Mouse (Mus musculus): ENCODE measurements at regions not wholly inside any gene's neighbourhood (a gene's known extent, or its start where the extent isn't known, plus 50 kb on each side); places are given as distances from the start of the nearest gene placed in this dataset.

DNA sequence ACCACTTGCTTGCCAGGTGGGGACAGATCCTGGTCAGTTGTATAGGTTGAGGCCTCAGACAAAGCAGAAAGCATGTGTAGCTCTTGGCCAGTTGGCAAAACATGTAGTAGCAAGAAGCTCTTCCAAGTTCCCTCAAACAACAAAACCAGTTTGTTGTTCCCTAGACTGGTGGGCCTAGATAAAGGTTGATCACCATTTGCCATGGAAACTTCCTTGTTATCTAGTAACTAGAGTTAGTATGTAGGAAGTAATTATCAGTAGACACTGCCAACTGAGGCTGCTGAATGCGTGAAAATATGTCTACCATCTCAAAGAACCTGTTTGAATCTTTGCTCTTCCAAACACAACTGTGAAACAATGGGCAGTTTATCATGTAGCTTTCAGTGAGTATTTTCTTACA, 1098.7 kb downstream of the Pcdh18 start:
- DNase-seq: peak; percentile 65

DNA sequence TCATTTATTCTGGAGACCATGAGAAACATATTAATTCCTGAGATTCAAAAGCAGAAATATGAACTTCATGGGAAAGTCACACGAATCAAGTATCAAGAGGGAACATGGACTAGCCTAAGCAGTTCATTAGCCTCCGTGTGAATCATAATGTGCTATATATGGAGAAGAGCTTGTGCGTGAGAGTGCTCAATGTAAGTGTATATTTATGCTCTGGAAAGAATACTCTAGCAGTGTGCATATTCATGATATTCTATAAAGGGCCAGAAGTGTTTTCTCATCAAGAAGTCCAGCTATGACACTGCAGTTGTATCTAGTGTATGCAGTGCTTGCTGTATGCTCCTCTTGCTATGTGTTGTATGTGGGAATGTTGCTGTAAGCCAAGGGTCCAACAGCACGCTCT, 1102.0 kb downstream of the Pcdh18 start:
- DNase-seq: no peak

GRCm38 (mm10) chr3:48631889-48632483, 1125.1 kb downstream of the Pcdh18 start:
- no peak for DNase-seq

DNA sequence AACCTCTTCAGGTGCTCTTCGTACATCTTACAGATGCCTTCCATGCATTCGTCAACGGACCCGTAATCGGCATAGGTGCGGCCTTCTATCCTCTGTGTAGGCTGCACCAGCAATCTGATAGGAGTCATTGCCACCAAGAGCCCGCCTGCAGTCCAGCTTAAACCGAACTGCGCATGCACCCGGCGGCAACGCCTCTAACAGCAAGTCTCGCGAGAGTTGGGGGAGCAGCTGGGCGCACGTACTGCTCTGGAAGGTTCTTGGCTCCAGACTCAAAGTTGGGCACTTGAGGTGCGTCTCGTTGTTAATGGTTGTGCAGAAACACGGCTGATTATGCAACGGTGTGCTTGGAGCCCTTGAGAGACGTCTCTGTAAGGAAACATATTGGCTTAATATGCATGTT, 1148.2 kb downstream of the Pcdh18 start:
- no peak for DNase-seq

DNA sequence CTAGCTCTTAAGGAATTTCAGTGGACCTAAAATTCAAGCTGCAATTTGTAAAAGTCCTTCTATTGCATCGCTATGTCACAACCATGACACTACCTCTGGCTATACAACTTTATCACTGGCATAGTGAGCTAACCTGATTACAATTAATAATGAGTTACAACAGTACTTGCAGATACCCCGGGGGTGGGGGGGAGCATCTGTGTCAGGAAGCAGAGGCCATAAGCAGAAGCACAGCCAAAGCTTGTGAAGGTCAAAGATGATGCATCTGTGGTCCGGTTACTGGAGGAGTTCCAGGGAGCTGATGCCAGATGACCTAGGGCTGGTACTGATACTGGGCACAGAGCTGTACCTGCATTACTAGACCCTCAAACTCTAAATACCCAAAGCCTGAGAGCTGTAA, 1152.3 kb downstream of the Pcdh18 start:
- no peak for DNase-seq

DNA sequence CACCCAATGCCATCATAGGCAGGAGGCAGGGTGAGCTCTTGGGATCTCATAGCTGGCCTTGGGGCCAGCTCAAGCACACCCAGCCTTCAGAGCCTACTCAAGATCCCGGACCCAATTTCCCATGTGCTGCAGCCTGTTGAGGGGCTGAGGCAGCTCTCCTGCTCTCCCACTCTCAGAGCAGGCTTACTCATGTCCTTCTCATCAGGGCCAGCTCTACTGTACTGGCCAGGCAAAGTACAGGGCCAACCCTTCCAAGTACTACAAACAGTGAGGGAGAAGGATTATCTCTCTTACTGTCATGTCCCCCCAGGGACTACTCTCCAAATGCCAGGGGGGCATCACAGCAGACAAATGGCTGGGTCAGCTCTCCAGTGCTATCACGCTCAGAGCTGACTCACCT, 1169.8 kb downstream of the Pcdh18 start:
- DNase-seq: peak; percentile 70

- no peak for DNase-seq
These were observed 1171.0 kb downstream of the Pcdh18 start for GRCm38 (mm10) chr3:48586145-48586544.

DNA sequence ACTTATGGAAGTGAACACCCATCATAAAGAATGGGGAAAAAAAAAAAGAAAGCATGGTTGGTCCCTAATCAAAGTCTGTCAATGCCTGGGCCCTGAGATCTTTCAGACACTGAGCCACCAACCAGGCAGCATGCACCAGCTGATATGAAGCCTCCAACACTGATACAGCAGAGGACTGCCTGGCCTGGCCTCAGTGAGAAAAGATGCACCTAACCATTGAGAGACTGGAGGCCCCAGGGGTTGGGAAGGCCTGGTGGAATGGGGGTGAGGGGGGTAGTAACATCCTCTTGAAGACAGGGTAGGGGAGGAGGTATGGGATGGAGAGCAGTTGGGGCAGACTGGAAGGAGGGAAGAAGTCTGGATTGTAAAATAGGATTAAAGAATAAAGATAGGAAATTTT, 1172.8 kb downstream of the Pcdh18 start:
- peak; percentile 71 for DNase-seq

GRCm38 (mm10) chr3:48582521-48582920, 1174.6 kb downstream of the Pcdh18 start:
- no peak for DNase-seq

DNA sequence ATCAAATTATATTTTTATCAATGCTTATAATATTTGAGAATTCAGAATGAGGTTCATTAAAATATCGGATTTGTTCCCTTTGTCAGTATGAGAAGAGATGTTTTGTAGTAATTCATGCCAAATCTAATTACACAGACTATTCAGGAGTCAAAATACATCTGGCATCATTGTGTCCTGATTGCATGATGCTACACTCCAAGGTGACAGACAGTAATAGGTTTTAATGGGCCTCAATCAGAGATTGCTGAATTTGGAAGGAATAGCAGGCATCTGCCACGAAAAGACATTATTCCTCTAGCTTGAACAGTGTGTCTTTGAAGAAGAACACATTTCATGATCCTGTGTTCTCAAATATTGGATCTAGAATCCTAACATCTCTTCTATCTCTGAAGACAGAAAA, 1177.2 kb downstream of the Pcdh18 start:
- no peak for DNase-seq

- DNase-seq: no peak
These were observed 1177.9 kb downstream of the Pcdh18 start for GRCm38 (mm10) chr3:48579229-48579628.

DNA sequence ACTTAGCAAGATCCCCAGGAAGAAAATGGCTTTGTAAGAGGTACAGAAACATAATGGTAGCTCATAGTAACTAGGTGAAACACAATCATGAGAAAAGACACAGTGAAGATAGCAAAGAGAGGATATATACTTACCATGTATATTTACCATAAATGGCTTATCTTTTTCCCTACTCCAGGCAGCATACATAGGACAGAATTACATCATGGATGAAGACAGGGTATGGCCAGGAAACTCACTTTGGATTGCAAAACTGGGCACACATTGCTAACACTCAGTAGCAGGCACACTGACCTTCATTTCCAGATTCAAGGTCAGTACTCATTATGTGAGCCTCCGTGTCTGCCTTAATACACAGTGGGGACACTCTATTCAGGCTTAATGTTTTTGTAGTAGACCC, 1210.5 kb downstream of the Pcdh18 start:
- DNase-seq: no peak

DNA sequence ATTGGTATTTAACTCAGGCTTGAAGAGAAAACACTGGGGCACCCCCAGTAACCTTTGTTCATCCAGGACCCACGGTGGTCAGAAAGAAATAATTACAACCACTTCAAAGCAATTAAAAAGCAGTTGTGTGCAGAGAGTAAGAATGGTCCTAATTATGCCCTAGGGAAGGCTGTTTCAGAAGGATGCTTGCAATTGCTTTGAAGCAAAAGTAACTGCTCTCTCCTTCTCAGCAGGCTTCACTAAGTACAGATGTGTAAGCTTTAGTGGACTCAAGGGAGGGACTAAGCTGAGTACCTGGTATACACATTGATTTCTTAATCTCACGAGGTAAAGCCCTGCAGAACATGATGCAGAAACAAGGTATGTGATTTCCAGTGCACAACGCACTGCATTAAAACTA, 1242.1 kb downstream of the Pcdh18 start:
- DNase-seq: no peak

DNA sequence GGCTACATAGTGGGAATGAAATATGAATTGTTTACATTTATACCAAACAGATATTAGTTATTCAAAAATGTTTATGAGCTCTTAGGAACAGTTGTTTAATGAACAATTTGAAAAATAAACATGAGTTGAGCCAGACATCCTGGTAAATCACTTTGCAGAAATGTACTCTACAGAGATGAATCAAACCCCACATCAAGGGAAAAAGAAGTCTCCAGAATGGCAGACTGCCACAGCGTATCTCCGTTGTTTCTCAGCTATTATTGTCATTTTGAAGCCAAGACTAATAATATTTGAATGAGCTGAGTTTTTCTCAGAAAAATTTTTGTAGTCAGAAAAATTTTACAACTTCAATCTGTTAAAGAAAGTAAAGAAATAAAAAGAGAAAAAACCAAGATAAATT, 1253.1 kb downstream of the Pcdh18 start:
- DNase-seq: no peak

- DNase-seq: no peak
These were observed 1292.4 kb downstream of the Pcdh18 start for GRCm38 (mm10) chr3:48464679-48465078.

DNA sequence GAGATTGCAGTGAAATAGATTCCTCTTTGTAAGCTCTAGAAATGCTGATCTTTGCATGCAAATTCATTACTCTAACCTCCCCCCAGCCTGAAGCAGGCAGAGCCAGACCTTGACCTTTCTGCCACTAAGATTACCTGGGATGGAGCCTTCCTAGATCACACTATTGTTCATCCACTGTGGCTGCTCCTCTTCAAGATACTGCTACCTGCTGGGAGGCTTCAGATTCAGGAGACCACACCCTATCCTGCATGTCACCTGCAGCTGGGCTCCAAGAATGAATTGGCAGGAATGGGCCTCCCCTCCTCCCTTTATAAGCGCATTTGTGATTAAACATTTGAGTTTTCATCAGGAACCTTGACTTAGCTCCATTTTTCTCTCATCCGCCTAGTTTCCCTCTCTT, 1315.2 kb downstream of the Pcdh18 start:
- DNase-seq: no peak

DNA sequence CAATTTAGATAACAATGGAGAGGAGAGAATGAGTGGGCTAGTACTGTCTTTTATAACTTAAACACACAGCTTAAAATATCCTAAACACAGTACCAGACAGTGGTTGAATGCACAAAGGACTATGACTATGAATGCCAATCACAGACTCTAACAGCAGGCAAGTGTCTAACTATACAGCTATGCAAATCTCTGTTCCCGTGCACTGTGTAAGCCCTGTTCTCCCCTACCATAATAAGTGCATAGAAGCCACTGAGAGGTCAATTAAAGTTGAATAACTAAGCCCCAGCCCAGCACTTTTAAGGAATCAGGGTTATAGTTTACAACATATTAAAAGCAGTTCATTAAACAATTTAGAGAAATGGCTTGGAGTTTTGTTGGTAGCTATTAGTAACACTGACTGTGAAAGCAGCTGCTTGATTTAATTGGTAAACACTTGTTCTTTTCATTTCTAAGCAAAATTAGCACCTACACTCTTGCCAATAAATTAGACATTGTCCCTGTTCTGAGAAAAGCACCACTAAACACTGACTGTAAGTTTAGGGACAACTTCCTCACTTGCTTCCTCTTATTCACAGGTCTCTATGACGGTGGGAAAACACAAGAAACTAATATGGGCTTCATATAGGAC, 1327.6 kb downstream of the Pcdh18 start:
- no peak for DNase-seq

DNA sequence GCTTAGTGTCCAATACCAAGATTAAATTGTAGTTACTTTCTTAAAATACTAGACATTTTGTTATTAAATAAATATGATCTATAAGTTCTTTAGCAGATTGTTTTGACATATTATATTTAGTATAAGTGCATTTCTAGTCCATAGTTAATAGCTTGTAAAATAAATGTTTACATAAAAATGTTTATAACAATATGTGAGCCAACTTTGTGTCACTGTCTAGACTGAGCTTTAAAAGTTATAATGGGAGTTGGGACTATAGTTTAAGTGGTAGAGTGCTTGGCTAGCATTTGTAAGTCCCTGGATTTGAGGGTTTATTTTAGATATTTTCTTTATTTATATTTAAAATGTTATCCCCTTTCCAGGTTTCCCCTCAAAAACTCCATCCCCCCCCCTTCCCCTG, 1367.3 kb downstream of the Pcdh18 start:
- no peak for DNase-seq

All from heart, adult 11 months (tissue).